Mouse (Mus musculus) CH12.LX (cell line): ENCODE measurements around the gene Fxyd7. TPM values are rescaled to one million over a fixed set of nuclear protein-coding genes. Genes with fewer than 3 reads are reported as not detected.

Experiments used
- DNase-seq: peaks from one replicate; pipeline ENCODE4 v3.0.0-alpha.2; 2013; ENCODE audit errors: extremely low read depth
- H3K27ac ChIP-seq: 2 replicates; pipeline ENCODE4 v1.5.1; 2012; ENCODE audit warnings: low read depth, mild to moderate bottlenecking, control low read depth, moderate library complexity; ENCODE audit not compliant: insufficient read depth
- H3K27me3 ChIP-seq: replicated peaks from 2 replicates; pipeline ENCODE3; 2012; ENCODE audit warnings: inconsistent platforms
- H3K36me3 ChIP-seq, 2 experiments: replicated peaks in 1 of 2; 2 replicates each; pipeline versions ENCODE3 to v1.6.1; 2012; ENCODE audit warnings: inconsistent platforms in 1 of 2, low read length in 1 of 2, mild to moderate bottlenecking in 1 of 2, mixed read lengths in 1 of 2, moderate library complexity in 1 of 2; ENCODE audit not compliant: control insufficient read depth in 1 of 2, insufficient read depth in 1 of 2
- H3K4me1 ChIP-seq, 2 experiments: 2 replicates each; pipeline ENCODE4 v1.6.1; 2012; ENCODE audit warnings: inconsistent platforms in 1 of 2, moderate library complexity in 1 of 2; ENCODE audit not compliant: insufficient read depth in 2 of 2, control insufficient read depth in 1 of 2
- H3K4me2 ChIP-seq: 2 replicates; pipeline ENCODE4 v1.6.1; 2012; ENCODE audit warnings: low read depth, mild to moderate bottlenecking, control low read depth; ENCODE audit not compliant: poor library complexity, insufficient read depth, severe bottlenecking
- H3K4me3 ChIP-seq, 3 experiments: fragments of 150-350 bp in 1 of 3; sonication (generic) in 1 of 3; replicated peaks in 1 of 3; 2 replicates each; pipeline versions ENCODE3 to v1.5.1; 2011 to 2012; ENCODE audit warnings: low read depth in 2 of 3, low read length in 2 of 3, mild to moderate bottlenecking in 2 of 3, moderate library complexity in 2 of 3, control low read depth in 1 of 3, improper control_type of control experiment in 1 of 3, inconsistent platforms in 1 of 3, mixed read lengths in 1 of 3; ENCODE audit not compliant: poor library complexity in 1 of 3
- H3K79me2 ChIP-seq: replicated peaks from 2 replicates; pipeline ENCODE4 v1.6.1; 2012; ENCODE audit warnings: mild to moderate bottlenecking, moderate library complexity; ENCODE audit not compliant: control insufficient read depth, poor library complexity, insufficient read depth, severe bottlenecking; ENCODE audit errors: extremely low read depth
- H3K9ac ChIP-seq: 2 replicates; pipeline ENCODE4 v1.6.1; 2012; ENCODE audit warnings: low read depth, mild to moderate bottlenecking, control low read depth, moderate library complexity; ENCODE audit not compliant: insufficient read depth
- H3K9me3 ChIP-seq: replicated peaks from 2 replicates; pipeline ENCODE3; 2012; ENCODE audit warnings: low read length, inconsistent platforms, mixed read lengths
- BHLHE40 ChIP-seq: IDR thresholded peaks from 2 replicates; pipeline ENCODE4 v1.6.1; 2011; ENCODE audit warnings: mild to moderate bottlenecking, low read depth, low read length, improper control_type of control experiment
- CHD2 ChIP-seq: IDR thresholded peaks from 2 replicates; pipeline ENCODE4 v1.6.1; 2011; ENCODE audit warnings: low read length, improper control_type of control experiment
- CTCF ChIP-seq, 2 experiments: IDR thresholded peaks in 1 of 2; conservative IDR thresholded peaks in 1 of 2; 2 replicates each; pipeline ENCODE4 v1.5.1; 2011 to 2012; ENCODE audit warnings: low read depth in 2 of 2, low read length in 2 of 2, improper control_type of control experiment in 1 of 2, inconsistent platforms in 1 of 2, mild to moderate bottlenecking in 1 of 2, moderate library complexity in 1 of 2
- ETS1 ChIP-seq: conservative IDR thresholded peaks from 2 replicates; pipeline ENCODE4 v1.6.1; 2012; ENCODE audit warnings: low read depth, mild to moderate bottlenecking, inconsistent platforms, low read length, improper control_type of control experiment, moderate library complexity
- HCFC1 ChIP-seq: IDR thresholded peaks from 2 replicates; pipeline ENCODE4 v1.6.1; 2012; ENCODE audit warnings: low read depth, mild to moderate bottlenecking, inconsistent platforms, low read length, improper control_type of control experiment
- IRF4 ChIP-seq: IDR thresholded peaks from 2 replicates; pipeline ENCODE4 v1.6.1; 2014; ENCODE audit warnings: low read depth, mild to moderate bottlenecking, inconsistent platforms, low read length, improper control_type of control experiment
- JUN ChIP-seq: IDR thresholded peaks from 2 replicates; pipeline ENCODE4 v1.6.1; 2011; ENCODE audit warnings: low read depth, mild to moderate bottlenecking, low read length, improper control_type of control experiment, moderate library complexity; ENCODE audit not compliant: insufficient read depth
- JUND ChIP-seq: conservative IDR thresholded peaks from 2 replicates; pipeline ENCODE4 v1.6.1; 2011; ENCODE audit warnings: low read depth, low read length, improper control_type of control experiment
- KAT2A ChIP-seq: IDR thresholded peaks from 2 replicates; pipeline ENCODE4 v1.6.1; 2012; ENCODE audit warnings: low read length, improper control_type of control experiment, inconsistent platforms; ENCODE audit not compliant: insufficient replicate concordance
- NRF1 ChIP-seq: IDR thresholded peaks from 2 replicates; pipeline ENCODE4 v1.6.1; 2014; ENCODE audit warnings: low read depth, mild to moderate bottlenecking, inconsistent platforms, low read length, improper control_type of control experiment, moderate library complexity
- POLR2AphosphoS2 ChIP-seq: IDR thresholded peaks from 2 replicates; pipeline ENCODE4 v1.6.1; 2011; ENCODE audit warnings: low read depth, low read length, improper control_type of control experiment
- RAD21 ChIP-seq: IDR thresholded peaks from 2 replicates; pipeline ENCODE4 v1.6.1; 2011; ENCODE audit warnings: low read depth, mild to moderate bottlenecking, low read length, improper control_type of control experiment, moderate library complexity
- RCOR1 ChIP-seq: conservative IDR thresholded peaks from 2 replicates; pipeline ENCODE4 v1.6.1; 2012; ENCODE audit warnings: low read depth, mild to moderate bottlenecking, inconsistent platforms, low read length, improper control_type of control experiment
- TBP ChIP-seq: conservative IDR thresholded peaks from 2 replicates; pipeline ENCODE4 v1.6.1; 2011; ENCODE audit warnings: low read depth, low read length, improper control_type of control experiment
- UBTF ChIP-seq: IDR thresholded peaks from 2 replicates; pipeline ENCODE4 v1.6.1; 2012; ENCODE audit warnings: low read depth, mild to moderate bottlenecking, inconsistent platforms, low read length, improper control_type of control experiment, moderate library complexity
- USF1 ChIP-seq: IDR thresholded peaks from 2 replicates; pipeline ENCODE4 v1.6.1; 2014; ENCODE audit warnings: low read depth, mild to moderate bottlenecking, inconsistent platforms, low read length, improper control_type of control experiment
- ZC3H11A ChIP-seq: IDR thresholded peaks from 2 replicates; pipeline ENCODE4 v1.6.1; 2012; ENCODE audit warnings: low read depth, mild to moderate bottlenecking, inconsistent platforms, low read length, improper control_type of control experiment
- ZKSCAN1 ChIP-seq: IDR thresholded peaks from 2 replicates; pipeline ENCODE4 v1.6.1; 2012; ENCODE audit warnings: low read depth, inconsistent platforms, low read length, improper control_type of control experiment, borderline replicate concordance
- ZMIZ1 ChIP-seq: IDR thresholded peaks from 2 replicates; pipeline ENCODE4 v1.6.1; 2012; ENCODE audit warnings: low read depth, mild to moderate bottlenecking, inconsistent platforms, low read length, improper control_type of control experiment
- dilution Hi-C: fragments of 300-500 bp; cut with MboI; formaldehyde crosslinking; loops from 2 replicates; pipeline ENCODE4 v1.14.3; 2020; ENCODE audit warnings: low sequenced_read_pairs; ENCODE audit not compliant: extremely low pct_unique_long_range_greater_than_20kb, extremely low pct_ligation_motif_present
- in situ Hi-C: fragments of 300-500 bp; cut with MboI; formaldehyde crosslinking; loops from 3 replicates; pipeline ENCODE4 v1.14.3; 2019; ENCODE audit warnings: low sequenced_read_pairs, low pct_ligation_motif_present, low pct_unique_long_range_greater_than_20kb, mixed read lengths
- polyA plus RNA-seq: library from polyadenylated mRNA; unstranded; fragments of >175 nt; gene quantifications from 2 replicates; pipeline ENCODE4 v1.2.1, GENCODE M21; 2012; ENCODE audit warnings: low read depth; ENCODE audit not compliant: insufficient read length
- total RNA-seq, 2 experiments: library from RNA; depleted of rRNA; stranded (reverse); fragments of 300-350 nt in 1 of 2; fragments of >200 nt in 1 of 2; gene quantifications; 2 replicates each; pipeline ENCODE4 v1.2.3; 2012 to 2014

The Fxyd7 gene
- total and polyA plus RNA-seq, 3 experiments = not detected

- Histone ChIP-seq H3K4me3 (no peak overlapping the region), H3K9me3 (peaks cover 6% of the 10 kb centered on the region), H3K4me1 (peaks cover 0 to 5% of the 10 kb centered on the region in 2 experiments; a peak in 2 of 4 replicates), H3K79me2 (no peaks in the 10 kb centered on the region), H3K27ac (no peak overlapping the region), H3K4me2 (no peak overlapping the region), H3K9ac (no peak overlapping the region), H3K27me3 (peaks cover 30% of the 10 kb centered on the region), H3K36me3 (peaks cover 0 to 17% of the 10 kb centered on the region in 2 experiments)
- peak in 1 of 2 experiments; percentile 51; a peak in 2 of 4 replicates for TF ChIP-seq CTCF (conservative IDR thresholded peaks at IDR 0.05 in 1 of 2, IDR thresholded peaks at IDR 0.05 in 1 of 2; ENCODE audit: low read depth in 2 of 2, low read length in 2 of 2)
- no peak for TF ChIP-seq BHLHE40
- DNase-seq = no peak
- dilution Hi-C loops = no loop called here
- in situ Hi-C loops = loop anchor here (5.0 kb wide), 2 partner anchors 33 to 82 kb away; no protein-coding TSS in a partner anchor
Observed at GRCm38 (mm10) chr7:31094774-31095501, 43.7 kb upstream of the Fxyd7 start.

- peaks cover 3% of the 10 kb centered on the region for H3K9me3 ChIP-seq
- TF ChIP-seq ZC3H11A (no peak), CHD2 (no peak), TBP (no peak), POLR2AphosphoS2 (no peak), ZKSCAN1 (no peak), CTCF (conservative IDR thresholded peaks at IDR 0.05 in 1 of 2, IDR thresholded peaks at IDR 0.05 in 1 of 2; ENCODE audit: low read depth in 2 of 2, low read length in 2 of 2) (no peak), RAD21 (no peak), ZMIZ1 (no peak), BHLHE40 (no peak), HCFC1 (no peak), ETS1 (no peak), IRF4 (no peak), JUN (no peak), JUND (no peak), USF1 (no peak), RCOR1 (no peak), KAT2A (no peak), UBTF (no peak), NRF1 (no peak)
- TF ChIP-seq, all 38 proteins: peak for 0
- in situ Hi-C loops (no loop called here), dilution Hi-C loops (no loop called here)
- H3K27me3 ChIP-seq = peaks cover 23% of the 10 kb centered on the region
- no peaks in the 10 kb centered on the region for H3K79me2 ChIP-seq
- H3K4me3 ChIP-seq = no peak overlapping the region
- H3K27ac ChIP-seq = no peak overlapping the region
- H3K4me1 ChIP-seq = peaks cover 0 to 9% of the 10 kb centered on the region in 2 experiments; a peak in 1 of 4 replicates
- H3K9ac ChIP-seq = no peak overlapping the region
- H3K36me3 ChIP-seq = no peaks in the 10 kb centered on the region
- DNase-seq = no peak
- H3K4me2 ChIP-seq = no peak overlapping the region
Observed at GRCm38 (mm10) chr7:31089721-31090120, 38.5 kb upstream of the Fxyd7 start.
